In genomic region chr6:70842991-70843390, GRCm38 (mm10) we compare ENCODE assay signal across 8 mouse cellular contexts. TPM values are rescaled to one million over a fixed set of nuclear protein-coding genes. Genes with fewer than 3 reads are reported as not detected.
DNase-seq lines count a peak whose midpoint lies in the region; ATAC-seq and TF ChIP-seq lines count a peak whose summit lies in the region.

No protein-coding gene starts in this region.

- H3K4me1 ChIP-seq in embryonic facial prominence, embryonic 10.5 days, result peaks cover 36% of the 10 kb centered on the region
- H3K4me1 ChIP-seq in hindbrain, embryonic 15.5 days (replicated peaks), result peaks cover 35% of the 10 kb centered on the region
- peaks cover 19% of the 10 kb centered on the region for H3K4me1 ChIP-seq in lung, adult 2 months (ENCODE audit: control insufficient read depth, insufficient read depth, low read length)

- peak; percentile 22 for DNase-seq in cerebellum, adult 9-11 months
- DNase-seq in cerebellum, adult 11 months, result no peak
- no peak for DNase-seq in embryonic facial prominence, embryonic 10.5 days (ENCODE audit: low spot score)
- DNase-seq in lung, adult 2 months, result no peak
- no peak for DNase-seq in right cerebral cortex, adult 2 months (ENCODE audit: low spot score in 2 of 2)
- no peak for DNase-seq in thymus, postnatal 0 days (ENCODE audit: low spot score)
- no peak for DNase-seq in cerebellum, adult 11-12 months

- no peak for TF ChIP-seq CTCF in lung, adult 2 months (IDR thresholded peaks at IDR 0.05; ENCODE audit: insufficient read depth, low read length)

- 66% methylated on average over 5 of the region's 5 CpGs for WGBS in embryonic facial prominence, embryonic 10.5 days
- WGBS in hindbrain, embryonic 15.5 days, result 62% methylated on average over 5 of the region's 5 CpGs
- WGBS in lung, adult 2 months, result 33% methylated on average over 5 of the region's 5 CpGs

- H3K27me3 ChIP-seq in embryonic facial prominence, embryonic 10.5 days (replicated peaks; ENCODE audit: low read depth, poor library complexity, severe bottlenecking), result no peaks in the 10 kb centered on the region
- no peaks in the 10 kb centered on the region for H3K27me3 ChIP-seq in hindbrain, embryonic 15.5 days

- peak overlapping the region; percentile 94 for H3K4me3 ChIP-seq in embryonic facial prominence, embryonic 10.5 days
- H3K4me3 ChIP-seq in hindbrain, embryonic 15.5 days, result no peak overlapping the region
- peak overlapping the region; percentile 11 for H3K4me3 ChIP-seq in lung, adult 2 months (replicated peaks; ENCODE audit: extremely low read depth, low read depth, low read length)

- H3K9me3 ChIP-seq in embryonic facial prominence, embryonic 10.5 days, result no peaks in the 10 kb centered on the region
- no peaks in the 10 kb centered on the region for H3K9me3 ChIP-seq in hindbrain, embryonic 15.5 days

- H3K36me3 ChIP-seq in embryonic facial prominence, embryonic 10.5 days (replicated peaks), result no peaks in the 10 kb centered on the region
- no peaks in the 10 kb centered on the region for H3K36me3 ChIP-seq in hindbrain, embryonic 15.5 days

- peak overlapping the region; percentile 86 for H3K27ac ChIP-seq in embryonic facial prominence, embryonic 10.5 days (replicated peaks)
- H3K27ac ChIP-seq in hindbrain, embryonic 15.5 days (replicated peaks), result 0 out of 2 replicates have a peak overlapping the region, but pooled peaks have one; percentile 82

- H3K9ac ChIP-seq in hindbrain, embryonic 15.5 days, result no peak overlapping the region

- TF ChIP-seq POLR2A in lung, adult 2 months (IDR thresholded peaks at IDR 0.05; ENCODE audit: borderline replicate concordance, extremely low read depth, low read depth, low read length), result no peak

- ATAC-seq in hindbrain, embryonic 15.5 days (ENCODE audit: low FRiP score, low read depth), result no peak

- peak overlapping the region; percentile 77 for H3K4me2 ChIP-seq in hindbrain, embryonic 15.5 days

RNA-seq across cellular contexts. Expression of gene Eif2ak3, which starts 1.3 kb away (rescaled TPM):
- polyA plus RNA-seq in embryonic facial prominence, embryonic 10.5 days (2016; fragmentation: Nextera tagmentation; extraction: Ambion mirVana), result 7.7 and 9.0 TPM in 2 replicates
- polyA plus RNA-seq in hindbrain, embryonic 15.5 days (2015; fragmentation: Nextera tagmentation; extraction: Ambion mirVana), result 12.4 and 13.1 TPM in 2 replicates
- polyA plus RNA-seq in lung, adult 2 months (2012; rRNA removed), result 12.6 and 14.8 TPM in 2 replicates
- polyA plus RNA-seq in thymus, postnatal 0 days (2015; fragmentation: Nextera tagmentation; extraction: Ambion mirVana), result 17.4 and 18.0 TPM in 2 replicates

RNA-seq across cellular contexts. Expression of gene Rpia, which starts 51.0 kb away (rescaled TPM):
- 2.3 TPM in 2 replicates for polyA plus RNA-seq in embryonic facial prominence, embryonic 10.5 days (2016; fragmentation: Nextera tagmentation; extraction: Ambion mirVana)
- polyA plus RNA-seq in hindbrain, embryonic 15.5 days (2015; fragmentation: Nextera tagmentation; extraction: Ambion mirVana), result 2.8 and 3.1 TPM in 2 replicates
- 8.8 and 10.7 TPM in 2 replicates for polyA plus RNA-seq in lung, adult 2 months (2012; rRNA removed)
- polyA plus RNA-seq in thymus, postnatal 0 days (2015; fragmentation: Nextera tagmentation; extraction: Ambion mirVana), result 3.6 and 5.1 TPM in 2 replicates
